Mouse (Mus musculus) CH12F3 (cell line): ENCODE measurements around the gene Cops7a.

ENCODE experiments used
- in situ Hi-C: fragments of 300-500 bp; cut with MboI; formaldehyde crosslinking; loops from 2 replicates; pipeline ENCODE4 v1.14.3; 2020; ENCODE audit warnings: low sequenced_read_pairs

Gene Cops7a

GRCm38 (mm10) chr6:124919695-124920317 is 45.5 kb downstream of the Cops7a start, which contains the start of gene Ptms:
Ptms (minus strand) TSS chr6:124920103.
- in situ Hi-C loops = no loop called here

GRCm38 (mm10) chr6:124918890-124919627 is 46.3 kb downstream of the Cops7a start:
- in situ Hi-C loops = no loop called here

- in situ Hi-C loops = no loop called here
Observed at GRCm38 (mm10) chr6:124918331-124918690, 47.0 kb downstream of the Cops7a start.

GRCm38 (mm10) chr6:124917518-124918330 is 47.6 kb downstream of the Cops7a start:
- in situ Hi-C loops = no loop called here

GRCm38 (mm10) chr6:124916695-124917517 is 48.4 kb downstream of the Cops7a start:
- in situ Hi-C loops = no loop called here

GRCm38 (mm10) chr6:124915942-124916694 is 49.2 kb downstream of the Cops7a start:
- in situ Hi-C loops = no loop called here

GRCm38 (mm10) chr6:124915160-124915941 is 50.0 kb downstream of the Cops7a start:
- in situ Hi-C loops = no loop called here

GRCm38 (mm10) chr6:124914511-124914910 is 50.8 kb downstream of the Cops7a start:
- in situ Hi-C loops = no loop called here

- in situ Hi-C loops = no loop called here
Observed at GRCm38 (mm10) chr6:124913721-124914285, 51.5 kb downstream of the Cops7a start.

- in situ Hi-C loops = no loop called here
Observed at GRCm38 (mm10) chr6:124913214-124913613, 52.1 kb downstream of the Cops7a start.

GRCm38 (mm10) chr6:124911533-124912218 is 53.7 kb downstream of the Cops7a start, which contains the start of gene Lag3:
Lag3 (minus strand) TSS chr6:124911705.
- in situ Hi-C loops = no loop called here

- in situ Hi-C loops = no loop called here
Observed at GRCm38 (mm10) chr6:124910032-124910431, 55.3 kb downstream of the Cops7a start.
